Mouse (Mus musculus) forebrain, embryonic 16.5 days (tissue): ENCODE measurements around the gene 1700037C18Rik. TPM values are rescaled to one million over a fixed set of nuclear protein-coding genes. Genes with fewer than 3 reads are reported as not detected.

Experiments
- ATAC-seq: fragments of 200-750 bp; cut with Nextera tagmentation; 2 replicates; pipeline ENCODE4 v1.8.0; 2017; ENCODE audit warnings: mild to moderate bottlenecking, moderate library complexity
- H3K27ac ChIP-seq: fragments of 300-500 bp; sonication (generic); 2 replicates; pipeline ENCODE4 v1.5.1; 2014; ENCODE audit warnings: low read length, control low read depth
- H3K27me3 ChIP-seq: fragments of 300-500 bp; sonication (generic); replicated peaks from 2 replicates; pipeline ENCODE4 v1.6.1; 2014; ENCODE audit warnings: low read length; ENCODE audit not compliant: control insufficient read depth, insufficient read depth
- H3K36me3 ChIP-seq: fragments of 300-500 bp; sonication (generic); 2 replicates; pipeline ENCODE4 v1.6.1; 2014; ENCODE audit not compliant: control insufficient read depth, insufficient read depth
- H3K4me1 ChIP-seq: fragments of 300-500 bp; sonication (generic); replicated peaks from 2 replicates; pipeline ENCODE4 v1.6.1; 2014; ENCODE audit warnings: low read length; ENCODE audit not compliant: control insufficient read depth, insufficient read depth
- H3K4me2 ChIP-seq: fragments of 300-500 bp; sonication (generic); 2 replicates; pipeline ENCODE4 v1.6.1; 2014; ENCODE audit warnings: mild to moderate bottlenecking, low read length, control low read depth
- H3K4me3 ChIP-seq: fragments of 300-500 bp; sonication (generic); replicated peaks from 2 replicates; pipeline ENCODE4 v1.5.1; 2014; ENCODE audit warnings: mild to moderate bottlenecking, low read length, control low read depth
- H3K9ac ChIP-seq: fragments of 300-500 bp; sonication (generic); replicated peaks from 2 replicates; pipeline ENCODE4 v1.6.1; 2014; ENCODE audit warnings: low read depth, low read length, control low read depth
- H3K9me3 ChIP-seq: fragments of 300-500 bp; sonication (generic); 2 replicates; pipeline ENCODE4 v1.6.1; 2016; ENCODE audit warnings: low read length; ENCODE audit not compliant: control insufficient read depth
- WGBS: fragments of 180-500 bp; shearing (Covaris S2); extraction: QIAGEN DNeasy Blood & Tissue Kit; methylation state at CpG from one replicate; pipeline ENCODE4 v1.1.7; 2014; 5-methylcytosine and 5-hydroxymethylcytosine counted together
- polyA plus RNA-seq: library from polyadenylated mRNA; unstranded; fragments of >200 nt; fragmentation: Nextera tagmentation; extraction: Ambion mirVana; gene quantifications from 2 replicates; pipeline ENCODE4 v1.2.1, GENCODE M21; 2015

Gene 1700037C18Rik
- polyA plus RNA-seq, 1 experiment from 2014 or later, result 13.4 TPM

DNA sequence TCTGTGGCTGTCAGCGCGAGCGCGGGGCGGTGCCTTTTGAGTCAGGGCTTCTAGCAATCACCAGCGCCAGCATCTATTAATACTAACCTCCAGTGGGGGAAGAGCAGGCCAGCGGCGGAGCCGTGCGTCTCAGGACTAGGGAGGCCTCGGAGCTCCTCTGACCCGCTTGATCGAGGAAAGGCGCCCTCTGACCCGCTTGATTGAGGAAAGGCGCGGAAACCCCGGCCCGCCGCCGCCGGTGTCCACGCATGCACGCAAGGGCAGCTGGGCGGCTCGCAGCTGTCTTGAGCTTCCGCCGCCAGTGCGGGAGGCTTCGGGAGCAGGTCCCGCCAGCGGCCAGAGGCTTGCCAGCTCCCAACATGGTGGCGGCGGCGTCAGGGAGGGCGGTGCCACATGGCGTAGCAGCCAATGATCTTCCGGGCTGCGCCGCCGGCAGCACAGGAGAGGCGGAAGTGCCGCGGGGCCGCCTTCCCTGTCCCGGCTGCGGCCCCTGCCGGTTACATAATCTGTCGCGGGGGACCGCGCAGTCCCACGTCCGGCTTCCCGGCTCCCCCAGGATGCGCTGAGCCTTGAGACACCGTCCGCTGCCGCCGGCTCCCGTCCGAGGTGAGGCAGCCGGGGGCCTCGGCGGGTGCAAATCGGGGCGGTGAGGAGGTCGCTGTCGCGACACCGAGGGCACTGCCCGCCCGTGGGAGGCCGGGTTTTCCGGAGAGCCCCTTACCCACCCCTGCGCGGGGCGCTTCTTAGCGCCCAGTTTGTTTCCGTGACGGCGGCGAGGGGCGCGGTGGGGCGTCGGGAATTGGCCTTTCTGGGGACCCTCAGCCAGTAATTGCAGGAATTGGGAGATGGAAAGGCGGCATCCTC, 24.1 kb downstream of the 1700037C18Rik start, which contains the start of the genes Zfp597 and Gm20695:
Gene Zfp597 (minus strand): TSS at position 361 of the 864 bp plus-strand sequence.
Gene Gm20695 (plus strand): TSS at position 448 of the 864 bp plus-strand sequence.
- peak; percentile 99 for ATAC-seq

DNA sequence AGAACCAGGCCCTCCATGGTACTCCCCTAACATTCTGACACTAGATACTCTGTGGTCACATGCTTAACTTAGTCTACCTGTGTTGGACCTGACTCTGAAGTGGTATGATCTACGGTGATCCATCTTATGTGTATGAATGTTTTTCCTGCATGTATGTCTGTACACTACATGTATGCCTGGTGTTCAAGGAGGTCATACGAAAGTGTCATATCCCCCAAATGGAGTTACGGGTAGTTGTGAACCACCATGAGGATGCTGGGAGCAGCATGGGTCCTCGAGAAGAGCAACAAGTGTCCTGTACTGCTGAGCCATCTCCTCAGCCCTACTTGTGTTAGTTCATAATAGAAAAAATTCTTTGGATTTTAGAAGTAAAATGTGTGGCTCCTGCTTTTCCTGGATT, 32.1 kb downstream of the 1700037C18Rik start:
- 0 out of 2 replicates have a peak, but pooled peaks cover 2% of the 10 kb centered on the region for H3K36me3 ChIP-seq

More for the DNA sequence above, 24.1 kb downstream of the 1700037C18Rik start, which contains the start of the genes Zfp597 and Gm20695:
- Histone ChIP-seq H3K4me3 (peak within 1 kb of the TSS; percentile 73), H3K36me3 (no peaks in the 10 kb centered on the region), H3K9ac (peak within 1 kb of the TSS; percentile 91), H3K9me3 (no peaks in the 10 kb centered on the region), H3K4me2 (peak within 1 kb of the TSS; percentile 74), H3K4me1 (peaks cover 11% of the 10 kb centered on the region), H3K27ac (peak within 1 kb of the TSS; percentile 95), H3K27me3 (no peaks in the 10 kb centered on the region)
- WGBS, result under 1% methylated on average over 87 of the region's 88 CpGs

GRCm38 (mm10) chr16:3872216-3873047, 36.1 kb downstream of the 1700037C18Rik start, which contains the start of gene Naa60:
Gene Naa60, plus strand, starts transcription at chr16:3872375.
- Histone ChIP-seq H3K27me3 (no peaks in the 10 kb centered on the region), H3K36me3 (0 out of 2 replicates have a peak, but pooled peaks cover 2% of the 10 kb centered on the region), H3K9me3 (no peaks in the 10 kb centered on the region), H3K9ac (peak within 1 kb of the TSS; percentile 65), H3K27ac (0 out of 2 replicates have a peak within 1 kb of the TSS, but pooled peaks have one; percentile 34), H3K4me2 (peak within 1 kb of the TSS; percentile 74), H3K4me1 (peaks cover 15% of the 10 kb centered on the region), H3K4me3 (peak within 1 kb of the TSS; percentile 63)
- 5% methylated on average over 47 of the region's 47 CpGs for WGBS
- peak; percentile 99 for ATAC-seq

More for the DNA sequence above, 32.1 kb downstream of the 1700037C18Rik start:
- WGBS, result 94% methylated on average over 4 of the region's 4 CpGs
- no peaks in the 10 kb centered on the region for H3K27me3 ChIP-seq
- H3K4me1 ChIP-seq, result peaks cover 12% of the 10 kb centered on the region
- no peak for ATAC-seq
- H3K27ac ChIP-seq, result no peak overlapping the region
- H3K9me3 ChIP-seq, result no peaks in the 10 kb centered on the region
- H3K4me2 ChIP-seq, result no peak overlapping the region
- no peak overlapping the region for H3K9ac ChIP-seq
- no peak overlapping the region for H3K4me3 ChIP-seq

DNA sequence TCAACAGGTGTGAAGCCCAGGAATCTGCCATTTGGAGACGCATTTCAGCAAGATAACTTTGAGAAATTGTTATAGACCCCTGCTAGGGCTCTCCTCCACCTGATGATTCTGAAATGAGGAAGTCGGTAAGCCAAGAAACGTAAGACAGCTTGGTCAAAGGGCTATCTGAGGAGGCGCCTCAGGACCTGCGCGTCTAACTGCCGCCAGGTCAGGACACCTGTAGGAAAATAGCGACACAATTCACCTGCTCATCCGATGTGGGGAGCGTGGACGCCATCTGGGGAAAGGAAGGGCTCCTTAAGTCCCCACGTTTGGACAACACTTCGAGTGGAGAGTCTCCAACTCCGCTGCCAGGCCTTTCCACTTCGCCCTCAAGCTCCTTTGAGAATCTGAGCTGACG, 36.7 kb downstream of the 1700037C18Rik start:
- WGBS, result 1% methylated on average over 16 of the region's 16 CpGs

GRCm38 (mm10) chr16:3859254-3859653, 49.2 kb downstream of the 1700037C18Rik start:
- peaks cover 11% of the 10 kb centered on the region for H3K36me3 ChIP-seq
- no peak overlapping the region for H3K4me3 ChIP-seq
- WGBS, result 92% methylated on average over 4 of the region's 4 CpGs

More for the DNA sequence above, 36.7 kb downstream of the 1700037C18Rik start:
- ATAC-seq, result no peak
- Histone ChIP-seq H3K36me3 (0 out of 2 replicates have a peak, but pooled peaks cover 2% of the 10 kb centered on the region), H3K27ac (no peak overlapping the region), H3K4me2 (peak overlapping the region; percentile 74), H3K4me3 (peak overlapping the region; percentile 63), H3K4me1 (peaks cover 15% of the 10 kb centered on the region), H3K9ac (peak overlapping the region; percentile 65), H3K9me3 (no peaks in the 10 kb centered on the region), H3K27me3 (no peaks in the 10 kb centered on the region)

DNA sequence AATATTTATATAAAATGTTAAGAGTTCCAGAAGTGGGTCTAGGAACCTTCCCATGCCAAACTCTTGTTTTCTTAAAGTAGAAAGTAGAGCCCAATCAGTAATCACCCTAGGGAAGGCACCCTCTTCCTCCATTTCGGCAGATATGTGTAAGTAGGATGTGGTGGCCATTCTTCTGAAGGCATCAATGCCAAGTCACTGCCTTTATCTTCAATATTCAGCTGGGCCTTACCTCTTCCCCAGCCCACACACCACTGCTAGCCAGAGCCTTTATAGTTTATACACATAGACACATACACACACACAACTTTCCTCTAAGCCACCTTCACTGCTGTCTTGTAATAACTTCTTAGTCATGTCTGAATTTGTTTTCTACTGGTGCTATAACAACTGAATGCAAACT, 52.7 kb downstream of the 1700037C18Rik start:
- Histone ChIP-seq H3K9me3 (no peaks in the 10 kb centered on the region), H3K9ac (no peak overlapping the region), H3K27ac (no peak overlapping the region), H3K4me3 (no peak overlapping the region), H3K4me1 (no peaks in the 10 kb centered on the region), H3K36me3 (peaks cover 4% of the 10 kb centered on the region), H3K4me2 (no peak overlapping the region), H3K27me3 (no peaks in the 10 kb centered on the region)
- no peak for ATAC-seq
- 84% methylated on average over 1 of the region's 1 CpGs for WGBS

More at GRCm38 (mm10) chr16:3859254-3859653, 49.2 kb downstream of the 1700037C18Rik start:
- Histone ChIP-seq H3K4me2 (no peak overlapping the region), H3K4me1 (no peaks in the 10 kb centered on the region), H3K27ac (no peak overlapping the region), H3K9ac (no peak overlapping the region), H3K27me3 (no peaks in the 10 kb centered on the region), H3K9me3 (no peaks in the 10 kb centered on the region)
- no peak for ATAC-seq

GRCm38 (mm10) chr16:3854437-3855182, 53.9 kb downstream of the 1700037C18Rik start:
- 57% methylated on average over 11 of the region's 11 CpGs for WGBS
- Histone ChIP-seq H3K27ac (no peak overlapping the region), H3K9ac (no peak overlapping the region), H3K36me3 (no peaks in the 10 kb centered on the region; the same call in 1 of the 2 replicates), H3K4me1 (no peaks in the 10 kb centered on the region), H3K4me3 (no peak overlapping the region), H3K4me2 (no peak overlapping the region), H3K27me3 (no peaks in the 10 kb centered on the region), H3K9me3 (no peaks in the 10 kb centered on the region)
- ATAC-seq, result no peak

DNA sequence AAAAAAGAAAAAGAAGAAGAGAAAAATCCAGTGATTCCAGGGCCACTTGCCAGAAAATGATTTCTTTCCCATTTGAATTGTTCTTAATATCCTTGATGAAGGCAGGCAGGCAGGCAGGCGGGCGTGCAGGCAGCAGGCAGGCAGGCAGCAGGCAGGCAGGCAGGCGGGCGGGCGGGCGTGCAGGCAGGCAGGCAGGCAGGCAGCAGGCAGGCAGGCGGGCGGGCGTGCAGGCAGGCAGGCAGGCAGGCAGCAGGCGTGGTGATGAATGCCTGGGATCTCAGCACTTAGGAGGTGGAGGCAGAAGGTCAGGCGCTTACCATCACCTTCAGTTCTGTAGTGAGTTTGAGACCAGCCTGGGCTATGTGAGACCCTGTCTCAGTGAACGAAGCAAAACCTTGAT, 55.9 kb downstream of the 1700037C18Rik start:
- peaks cover 7% of the 10 kb centered on the region for H3K4me1 ChIP-seq
- no peak overlapping the region for H3K9ac ChIP-seq
- H3K4me3 ChIP-seq, result no peak overlapping the region
- H3K27me3 ChIP-seq, result no peaks in the 10 kb centered on the region
- no peaks in the 10 kb centered on the region for H3K9me3 ChIP-seq
- no peak overlapping the region for H3K27ac ChIP-seq
- H3K36me3 ChIP-seq, result no peaks in the 10 kb centered on the region; the same call in 1 of the 2 replicates
- 32% methylated on average over 12 of the region's 12 CpGs for WGBS
- ATAC-seq, result no peak
- no peak overlapping the region for H3K4me2 ChIP-seq
